Mouse (Mus musculus) hindbrain, postnatal 0 days (tissue): ENCODE measurements around the gene Rs1. TPM values are rescaled to one million over a fixed set of nuclear protein-coding genes. Genes with fewer than 3 reads are reported as not detected.

ENCODE experiments used
- ATAC-seq: fragments of 200-750 bp; cut with Nextera tagmentation; 2 replicates; pipeline ENCODE4 v1.8.0; 2017; ENCODE audit warnings: mild to moderate bottlenecking, moderate TSS enrichment, moderate library complexity
- DNase-seq: peaks from one replicate; pipeline ENCODE4 v3.0.0-alpha.2; 2015; ENCODE audit warnings: low spot score
- H3K27ac ChIP-seq: fragments of 300-500 bp; sonication (generic); 2 replicates; pipeline ENCODE4 v1.5.1; 2014; ENCODE audit warnings: mild to moderate bottlenecking
- H3K27me3 ChIP-seq: fragments of 300-500 bp; sonication (generic); 2 replicates; pipeline ENCODE4 v1.6.1; 2014; ENCODE audit warnings: low read length, mixed read lengths; ENCODE audit not compliant: insufficient read depth
- H3K36me3 ChIP-seq: fragments of 300-500 bp; sonication (generic); 2 replicates; pipeline ENCODE4 v1.6.1; 2014; ENCODE audit warnings: low read length, mixed read lengths; ENCODE audit not compliant: insufficient read depth
- H3K4me1 ChIP-seq: fragments of 300-500 bp; sonication (generic); 2 replicates; pipeline ENCODE4 v1.6.1; 2014; ENCODE audit warnings: antibody characterized with exemption, low read length, mixed read lengths; ENCODE audit not compliant: insufficient read depth
- H3K4me2 ChIP-seq: fragments of 300-500 bp; sonication (generic); 2 replicates; pipeline ENCODE4 v1.6.1; 2014; ENCODE audit warnings: low read depth, mild to moderate bottlenecking, low read length, moderate library complexity, mixed read lengths
- H3K4me3 ChIP-seq: fragments of 300-500 bp; sonication (generic); 2 replicates; pipeline ENCODE4 v1.5.1; 2014; ENCODE audit warnings: low read length
- H3K9ac ChIP-seq: fragments of 300-500 bp; sonication (generic); replicated peaks from 2 replicates; pipeline ENCODE4 v1.6.1; 2014; ENCODE audit warnings: mild to moderate bottlenecking, low read length, moderate library complexity, mixed read lengths
- H3K9me3 ChIP-seq: fragments of 300-500 bp; sonication (generic); 2 replicates; pipeline ENCODE4 v1.6.1; 2016; ENCODE audit warnings: low read length, mixed read lengths
- CTCF ChIP-seq: IDR thresholded peaks from 2 replicates; pipeline ENCODE4 v1.5.1; 2016; ENCODE audit warnings: antibody characterized with exemption, control low read depth, low read depth
- WGBS: fragments of 180-500 bp; shearing (Covaris S2); extraction: QIAGEN DNeasy Blood & Tissue Kit; methylation state at CpG from one replicate; pipeline ENCODE4 v1.1.7; 2014; 5-methylcytosine and 5-hydroxymethylcytosine counted together
- polyA plus RNA-seq: library from polyadenylated mRNA; unstranded; fragments of >200 nt; fragmentation: Nextera tagmentation; extraction: Ambion mirVana; gene quantifications from 2 replicates; pipeline ENCODE4 v1.2.1, GENCODE M21; 2015
- total RNA-seq: library from RNA; depleted of rRNA; stranded (reverse); fragments of >200 nt; gene quantifications from 2 replicates; pipeline ENCODE4 v1.2.3, GENCODE M21; 2014; rRNA removed

Rs1 gene
- total and polyA plus RNA-seq, 2 experiments from 2014 or later, result not detected

DNA sequence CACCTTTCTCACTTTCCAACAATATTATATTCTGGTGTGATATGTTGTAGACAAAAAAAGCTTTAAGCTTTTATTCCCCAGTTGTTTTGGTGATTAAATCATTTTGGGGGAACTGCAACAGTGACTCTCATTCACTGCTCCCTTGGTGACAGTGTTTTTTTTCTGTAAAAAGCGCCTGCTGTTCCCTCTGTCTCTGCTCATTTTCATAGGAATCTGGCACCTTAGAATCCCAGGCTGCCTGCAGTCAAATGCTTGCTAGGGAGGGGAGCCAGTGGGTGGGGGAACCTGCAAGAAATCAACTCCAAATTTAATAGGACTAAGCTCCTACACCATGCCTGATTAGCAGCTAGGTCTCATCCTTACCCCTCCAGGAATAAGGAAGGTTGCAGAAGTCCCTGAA is 5.2 kb downstream of the Rs1 start:
- Histone ChIP-seq H3K4me2 (no peak overlapping the region), H3K4me1 (no peaks in the 10 kb centered on the region), H3K9ac (no peak overlapping the region), H3K9me3 (no peaks in the 10 kb centered on the region), H3K36me3 (no peaks in the 10 kb centered on the region), H3K27ac (no peak overlapping the region), H3K27me3 (no peaks in the 10 kb centered on the region; the same call in 1 of the 2 replicates), H3K4me3 (no peak overlapping the region)
- 32% methylated on average over 1 of the region's 1 CpGs for WGBS
- no peak for DNase-seq
- no peak for TF ChIP-seq CTCF
- ATAC-seq, result no peak

DNA sequence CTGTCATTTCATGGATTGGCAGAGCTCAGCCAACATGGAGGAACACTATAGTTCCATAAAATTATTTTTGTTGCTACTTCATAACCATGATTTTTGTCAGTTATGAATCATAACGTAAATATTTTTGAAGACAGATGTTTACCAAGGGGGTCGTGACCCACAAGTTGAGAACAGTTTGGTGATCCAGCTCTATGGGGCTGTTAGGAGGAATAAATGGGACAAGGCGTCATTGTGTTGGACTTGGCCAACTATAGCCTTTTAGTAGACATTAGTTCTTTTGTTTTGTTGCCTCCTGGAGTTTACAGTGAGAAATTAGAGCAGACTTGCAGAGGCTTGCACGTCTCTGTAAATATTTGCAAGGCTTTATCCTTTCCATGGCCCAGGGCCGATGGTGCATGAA is 14.5 kb downstream of the Rs1 start:
- no peaks in the 10 kb centered on the region for H3K9me3 ChIP-seq
- WGBS, result 76% methylated on average over 5 of the region's 5 CpGs
- H3K4me3 ChIP-seq, result no peak overlapping the region
- H3K27me3 ChIP-seq, result no peaks in the 10 kb centered on the region
- H3K36me3 ChIP-seq, result no peaks in the 10 kb centered on the region
- H3K27ac ChIP-seq, result no peak overlapping the region
- no peaks in the 10 kb centered on the region for H3K4me1 ChIP-seq
- DNase-seq, result no peak
- H3K4me2 ChIP-seq, result no peak overlapping the region
- TF ChIP-seq CTCF, result no peak
- no peak for ATAC-seq
- H3K9ac ChIP-seq, result no peak overlapping the region

DNA sequence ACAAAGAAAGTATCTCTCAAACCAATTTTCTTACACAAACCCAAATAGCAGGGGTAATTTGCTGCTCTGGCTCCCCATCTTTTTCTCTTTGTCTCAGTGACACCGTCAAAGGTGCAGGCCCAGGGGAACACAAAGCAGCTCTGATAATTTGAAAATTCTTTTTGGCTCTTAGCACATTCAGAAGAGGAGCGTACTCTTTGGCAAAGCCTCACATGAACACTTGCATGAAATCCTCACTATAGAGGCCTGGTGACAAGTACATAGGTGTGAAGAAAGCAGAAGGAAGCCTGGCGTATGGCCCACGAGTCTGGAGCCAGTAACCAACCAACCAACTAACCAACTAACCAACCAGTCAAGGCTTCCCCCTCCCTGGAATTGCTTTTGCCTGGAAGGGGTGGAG is 27.1 kb downstream of the Rs1 start:
- ATAC-seq, result no peak
- DNase-seq, result no peak
- H3K27ac ChIP-seq, result no peak overlapping the region
- H3K9ac ChIP-seq, result no peak overlapping the region
- H3K4me2 ChIP-seq, result no peak overlapping the region
- no peaks in the 10 kb centered on the region for H3K4me1 ChIP-seq
- H3K4me3 ChIP-seq, result no peak overlapping the region
- no peaks in the 10 kb centered on the region for H3K9me3 ChIP-seq
- TF ChIP-seq CTCF, result no peak
- 66% methylated on average over 4 of the region's 4 CpGs for WGBS
- H3K27me3 ChIP-seq, result no peaks in the 10 kb centered on the region
- H3K36me3 ChIP-seq, result no peaks in the 10 kb centered on the region

DNA sequence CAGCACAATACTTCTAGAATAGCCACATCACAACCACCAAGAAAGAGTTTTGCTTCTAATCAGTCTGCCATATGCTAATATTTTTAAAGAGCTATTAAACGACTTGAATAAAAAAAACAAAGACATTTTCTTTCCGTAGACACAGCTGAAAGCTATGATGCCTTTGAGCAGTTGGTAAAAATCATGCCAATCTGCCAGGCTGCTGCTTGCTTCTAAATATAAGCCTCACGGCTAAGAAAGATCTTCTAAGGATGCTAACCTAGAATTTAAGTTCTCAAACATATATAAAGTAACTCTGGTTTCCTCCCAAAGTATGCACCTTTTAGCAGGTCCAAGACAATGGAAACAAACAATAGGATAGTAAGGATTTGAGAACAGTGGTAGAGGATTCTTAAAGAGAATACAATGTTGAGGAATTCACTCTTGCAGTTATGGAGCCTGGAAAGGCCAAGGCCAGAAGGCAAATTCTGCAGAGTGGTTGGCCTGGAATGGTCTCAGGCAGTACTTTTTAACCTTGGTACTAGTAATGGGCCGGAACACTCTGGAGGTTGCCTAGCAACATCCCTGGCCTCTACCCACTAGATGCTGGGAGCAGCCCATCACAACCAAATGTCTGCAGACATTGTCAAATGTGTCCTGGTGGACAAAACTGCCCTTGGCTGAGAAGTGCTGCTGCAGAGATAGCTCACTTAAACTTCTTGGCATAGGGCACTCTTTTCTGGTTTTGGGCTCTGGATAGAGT is 36.8 kb downstream of the Rs1 start:
- H3K36me3 ChIP-seq, result no peaks in the 10 kb centered on the region
- ATAC-seq, result no peak
- no peaks in the 10 kb centered on the region for H3K4me1 ChIP-seq
- no peak overlapping the region for H3K27ac ChIP-seq
- peak; percentile 2 for DNase-seq
- no peak for TF ChIP-seq CTCF
- no peak overlapping the region for H3K4me3 ChIP-seq
- 73% methylated on average over 4 of the region's 4 CpGs for WGBS
- no peaks in the 10 kb centered on the region for H3K27me3 ChIP-seq
- H3K9ac ChIP-seq, result no peak overlapping the region
- no peak overlapping the region for H3K4me2 ChIP-seq
- H3K9me3 ChIP-seq, result no peaks in the 10 kb centered on the region

DNA sequence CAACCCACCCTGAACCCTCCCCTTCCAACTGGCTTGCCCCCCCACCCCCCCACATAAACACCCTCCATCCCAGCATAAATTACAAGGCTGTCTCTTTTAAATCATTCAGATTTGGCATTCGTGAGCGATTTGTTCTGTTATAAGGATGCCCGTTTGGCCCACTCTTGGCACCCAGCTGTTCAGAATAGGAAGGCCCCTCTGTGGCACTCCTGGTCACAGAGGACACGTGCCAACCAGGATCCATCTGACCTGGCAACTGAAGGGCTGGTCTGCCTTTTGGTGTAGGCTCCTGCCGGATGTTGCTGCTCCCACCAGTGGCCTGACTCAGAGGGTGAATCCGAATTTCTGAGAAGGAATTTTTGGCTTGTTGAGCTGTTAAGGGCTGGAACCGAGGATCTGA is 40.4 kb downstream of the Rs1 start:
- Histone ChIP-seq H3K9me3 (no peaks in the 10 kb centered on the region), H3K36me3 (no peaks in the 10 kb centered on the region), H3K27ac (no peak overlapping the region), H3K27me3 (no peaks in the 10 kb centered on the region), H3K4me3 (no peak overlapping the region), H3K9ac (no peak overlapping the region), H3K4me2 (no peak overlapping the region), H3K4me1 (no peaks in the 10 kb centered on the region)
- DNase-seq (no peak), ATAC-seq (no peak)
- WGBS, result 74% methylated on average over 7 of the region's 7 CpGs
- TF ChIP-seq CTCF, result no peak

Other genes with a start within 250 kb of the Rs1 start
- 0.89 and 3.6 TPM in 2 replicates for gene Ppef1, start 32.2 kb upstream of the Rs1 start, total RNA-seq
- gene Ppef1, start 32.2 kb upstream of the Rs1 start, polyA plus RNA-seq, result 2.9 and 3.7 TPM in 2 replicates
- 0.22 and 1.6 TPM in 2 replicates for gene Gja6, start 139.0 kb downstream of the Rs1 start, total RNA-seq
- gene Gja6, start 139.0 kb downstream of the Rs1 start, polyA plus RNA-seq, result 0.11 and 0.25 TPM in 2 replicates
- 17.0 and 17.9 TPM in 2 replicates for gene Cdkl5, start 226.7 kb downstream of the Rs1 start, total RNA-seq
- 3.6 and 4.1 TPM in 2 replicates for gene Cdkl5, start 226.7 kb downstream of the Rs1 start, polyA plus RNA-seq